Mouse (Mus musculus) CH12F3 (cell line): ENCODE data around the gene Adamts18.

Experiments used
- in situ Hi-C: fragments of 300-500 bp; cut with MboI; formaldehyde crosslinking; loops from 2 replicates; pipeline ENCODE4 v1.14.3; 2020; ENCODE audit warnings: low sequenced_read_pairs

Gene Adamts18

DNA sequence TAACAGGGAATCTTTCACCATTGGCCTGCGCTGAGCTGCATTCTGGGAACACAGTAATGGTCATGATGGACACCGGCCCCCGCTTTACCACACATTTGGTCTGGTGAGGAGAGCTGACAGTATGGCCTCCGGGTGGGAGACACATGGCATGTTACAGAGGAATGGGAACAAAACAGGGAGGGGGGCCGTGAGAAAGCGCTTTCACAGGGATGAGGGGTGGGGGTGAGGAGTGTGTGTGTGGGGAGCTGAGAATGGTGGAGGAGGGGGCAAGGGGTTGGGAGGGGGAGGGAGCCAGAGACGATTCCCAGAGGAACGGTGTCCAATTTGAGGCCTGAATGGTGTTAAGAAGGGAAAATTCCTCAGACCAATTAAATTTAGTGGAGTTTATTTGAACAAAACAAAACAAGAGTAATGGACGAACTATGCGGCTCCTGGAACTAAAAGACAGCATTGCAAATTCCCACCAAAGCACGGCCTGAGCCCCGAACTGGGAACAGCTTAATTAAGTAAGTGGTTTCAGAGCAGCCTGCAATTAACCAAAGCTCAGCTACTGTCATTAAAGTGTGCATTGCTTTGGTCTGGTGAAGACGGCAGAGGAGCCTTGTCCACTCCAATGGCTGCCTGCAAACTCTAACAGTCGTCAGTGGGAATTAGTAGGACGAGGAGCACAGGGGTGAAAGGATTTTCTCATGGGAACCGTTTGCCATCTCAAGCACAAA lies 181.7 kb downstream of the Adamts18 start:
- in situ Hi-C loops: loop anchor here (10.0 kb wide), 1 partner anchor 768 kb away; the partner anchor contains the start of gene Wwox

DNA sequence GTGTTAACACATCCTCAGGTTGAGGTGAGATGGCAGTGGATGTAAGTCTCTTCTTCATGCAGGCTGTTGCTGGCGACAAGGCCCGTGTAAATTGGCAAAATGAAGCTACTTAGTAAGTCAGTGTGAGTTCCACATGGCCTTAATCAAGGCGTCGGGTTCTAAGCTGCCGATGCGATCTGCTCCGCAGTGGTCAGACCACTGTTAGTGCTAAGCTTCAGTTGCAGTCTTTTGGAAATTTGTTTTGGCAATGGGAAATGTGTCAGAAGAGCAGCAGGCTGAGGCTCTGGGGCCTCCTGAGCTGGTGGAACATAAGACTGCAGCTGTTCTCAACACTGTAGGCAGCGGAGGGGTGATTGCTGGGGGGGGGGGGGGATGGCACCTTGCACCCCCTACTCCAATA lies 182.6 kb downstream of the Adamts18 start:
- in situ Hi-C loops: loop anchor here (10.0 kb wide), 1 partner anchor 769 kb away; the partner anchor contains the start of gene Wwox

- in situ Hi-C loops: loop anchor here (10.0 kb wide), 1 partner anchor 770 kb away; the partner anchor contains the start of gene Wwox
Observed at GRCm38 (mm10) chr8:113665036-113665435, 183.5 kb downstream of the Adamts18 start.

DNA sequence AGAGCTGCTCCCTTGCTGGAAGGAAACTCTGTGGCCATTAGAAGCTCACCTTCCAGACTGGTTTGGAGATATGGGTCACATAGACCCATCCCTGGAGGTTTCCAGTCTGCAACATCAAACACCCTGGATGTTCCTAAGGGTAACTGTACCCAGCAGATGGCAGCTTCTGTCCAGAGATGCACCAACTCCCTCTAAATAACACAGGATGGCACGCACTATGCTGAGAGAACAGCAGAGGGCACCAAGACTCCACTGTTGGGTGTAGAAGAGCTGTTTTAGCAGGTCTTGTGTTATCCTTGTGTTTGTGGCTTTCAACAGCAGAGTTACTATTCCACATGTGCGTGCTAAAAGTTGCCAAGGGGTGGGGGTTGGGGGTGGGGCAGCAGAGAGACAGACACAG lies 184.0 kb downstream of the Adamts18 start:
- in situ Hi-C loops: loop anchor here (10.0 kb wide), 1 partner anchor 770 kb away; the partner anchor contains the start of gene Wwox

- in situ Hi-C loops: loop anchor here (10.0 kb wide), 1 partner anchor 775 kb away; the partner anchor contains the start of gene Wwox
Observed at GRCm38 (mm10) chr8:113660128-113660527, 188.4 kb downstream of the Adamts18 start.

- in situ Hi-C loops: no loop called here
Observed at GRCm38 (mm10) chr8:113656681-113657298, 191.7 kb downstream of the Adamts18 start.

GRCm38 (mm10) chr8:113656154-113656553 lies 192.4 kb downstream of the Adamts18 start:
- in situ Hi-C loops: no loop called here

- in situ Hi-C loops: no loop called here
Observed at GRCm38 (mm10) chr8:113653151-113653550, 195.4 kb downstream of the Adamts18 start.

- in situ Hi-C loops: no loop called here
Observed at GRCm38 (mm10) chr8:113652450-113652849, 196.1 kb downstream of the Adamts18 start.
